ENCODE assay signal across 32 mouse cellular contexts in the genomic region with DNA sequence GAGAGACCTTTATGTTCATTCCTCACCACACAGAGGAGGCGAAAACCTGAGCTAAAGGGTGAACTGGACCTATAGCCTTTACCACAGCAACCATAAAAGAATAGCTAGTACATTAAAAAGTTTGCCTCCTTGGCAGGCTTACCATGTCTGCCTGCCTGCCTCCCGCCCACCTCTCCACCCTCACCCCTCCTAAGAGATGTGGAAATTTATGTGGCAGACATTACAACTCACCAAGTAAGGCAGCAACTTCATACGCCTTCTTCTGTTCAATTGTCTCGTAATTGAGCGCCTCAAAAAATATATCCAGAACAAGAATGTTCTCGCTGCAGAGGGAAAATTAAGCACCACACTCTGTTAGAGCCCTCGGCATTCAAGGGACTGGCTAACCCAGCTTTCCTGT. TPM values are rescaled to one million over a fixed set of nuclear protein-coding genes. Genes with fewer than 3 reads are reported as not detected.
DNase-seq lines count a peak whose midpoint lies in the region; ATAC-seq and TF ChIP-seq lines count a peak whose summit lies in the region.
"Had no signal": no experiment of that assay in that cellular context is flagged by ENCODE, and none has a peak within 500 bp of the region (broad histone marks: within the 10 kb centered on the region; RNA-seq: fewer than 3 reads in every experiment).

No protein-coding gene starts in this region.

- no peak for DNase-seq in frontal cortex, postnatal 14 days (ENCODE audit: low spot score in 2 of 2)
- DNase-seq in layer of hippocampus, adult 2 months (ENCODE audit: low spot score in 2 of 2) = no peak
- no peak for DNase-seq in layer of hippocampus, postnatal 25 days (ENCODE audit: extremely low spot score in 1 of 2, low spot score in 1 of 2)
- DNase-seq in testis, postnatal 14 days (ENCODE audit: low spot score) = no peak
- no peak for DNase-seq in cerebellum, adult 18-20 months
- no peak for DNase-seq in neural tube, embryonic 10.5 days (ENCODE audit: extremely low spot score, low spot score)
- DNase-seq: adrenal gland, postnatal 10 days; adrenal gland, postnatal 36 days; cerebellum, adult 8-10 months; forebrain, postnatal 0 days; gastrocnemius, adult 2 months; gastrocnemius, postnatal 14 days; heart, adult 11 months had no signal

- H3K36me3 ChIP-seq in testis, adult 2 months (ENCODE audit: control insufficient read depth, insufficient read depth, low read length) = no peaks in the 10 kb centered on the region
- H3K36me3 ChIP-seq: forebrain, embryonic 10.5 days; G1E; hindbrain, embryonic 12.5 days; hindbrain, embryonic 15.5 days had no signal

- H3K27me3 ChIP-seq in testis, adult 2 months (ENCODE audit: control insufficient read depth, insufficient read depth, low read length) = no peaks in the 10 kb centered on the region
- H3K27me3 ChIP-seq: hindbrain, embryonic 15.5 days; Patski had no signal

- no peaks in the 10 kb centered on the region for H3K4me1 ChIP-seq in testis, adult 2 months (ENCODE audit: control insufficient read depth, insufficient read depth, low read length)
- H3K4me1 ChIP-seq: hindbrain, embryonic 12.5 days; hindbrain, embryonic 15.5 days had no signal

- no peak for TF ChIP-seq POLR2A in testis, adult 2 months (IDR thresholded peaks at IDR 0.05; ENCODE audit: control insufficient read depth, low read depth, low read length)

- no peak overlapping the region for H3K4me3 ChIP-seq in layer of hippocampus, adult 2 months
- H3K4me3 ChIP-seq in testis, adult 2 months (ENCODE audit: control insufficient read depth, low read depth, low read length) = peak overlapping the region; percentile 52
- H3K4me3 ChIP-seq: forebrain, embryonic 10.5 days; gastrocnemius, adult 2 months; hindbrain, embryonic 12.5 days; hindbrain, embryonic 15.5 days had no signal

- no peak for TF ChIP-seq CTCF in layer of hippocampus, adult 2 months (conservative IDR thresholded peaks at IDR 0.05)
- TF ChIP-seq CTCF in testis, adult 2 months (IDR thresholded peaks at IDR 0.05; ENCODE audit: control insufficient read depth, insufficient read depth, insufficient replicate concordance, low read depth, low read length) = no peak

- ATAC-seq in frontal cortex, adult (ENCODE audit: low TSS enrichment) = peak; percentile 68
- ATAC-seq: forebrain, embryonic 14.5 days; forebrain, postnatal 0 days had no signal

- peak overlapping the region; percentile 7; the same call in 1 of the 2 replicates for H3K27ac ChIP-seq in layer of hippocampus, adult 2 months
- H3K27ac ChIP-seq in testis, adult 2 months (ENCODE audit: control insufficient read depth, insufficient read depth, low read depth, low read length) = no peak overlapping the region
- H3K27ac ChIP-seq: forebrain, embryonic 10.5 days; gastrocnemius, adult 2 months; hindbrain, embryonic 12.5 days; hindbrain, embryonic 15.5 days had no signal

RNA-seq across cellular contexts. Expression of gene Spaca3, which starts 28.2 kb away (rescaled TPM):
- total RNA-seq in layer of hippocampus, adult 2 months (2021) = not detected
- total RNA-seq in layer of hippocampus, postnatal 25 days (2021) = not detected
- polyA plus RNA-seq in testis, adult 2 months (2012; rRNA removed) = 490 and 494 TPM in 2 replicates
- total RNA-seq: adrenal gland, adult 18-20 months; adrenal gland, postnatal 10 days; adrenal gland, postnatal 36 days; CH12.LX; forebrain, postnatal 0 days; G1E; gastrocnemius, adult 2 months; gastrocnemius, postnatal 14 days; gastrocnemius, postnatal 4 days; heart, adult 8-10 months; heart, postnatal 25 days; hematopoietic stem cell, adult 5-6 weeks had no signal
- polyA plus RNA-seq: embryonic facial prominence, embryonic 11.5 days; embryonic facial prominence, embryonic 14.5 days; forebrain, embryonic 10.5 days; forebrain, embryonic 14.5 days; forebrain, postnatal 0 days; G1E; heart, embryonic 11.5 days; heart, embryonic 14.5 days; hindbrain, embryonic 12.5 days; hindbrain, embryonic 15.5 days; intestine, embryonic 14.5 days; Patski had no signal
